Mouse (Mus musculus) spleen, adult 10 weeks (tissue): ENCODE results near the gene Colgalt2. TPM values are rescaled to one million over a fixed set of nuclear protein-coding genes. Genes with fewer than 3 reads are reported as not detected.

Experiments
- polyA plus RNA-seq: library from polyadenylated mRNA; stranded (reverse); fragments of 350-450 nt; fragmentation: Illumina TruSeq; extraction: RNeasy Lipid Tissue Mini Kit (QIAGEN cat#74804); gene quantifications from one replicate; pipeline ENCODE4 v1.2.3, GENCODE M21; 2015; ENCODE audit warnings: low replicate concordance; ENCODE audit not compliant: insufficient read depth

Gene Colgalt2
- polyA plus RNA-seq, result 0.69 TPM

GRCm38 (mm10) chr1:152399790-152400555 is at the start of gene Colgalt2:
Colgalt2 (plus strand) TSS chr1:152399830.

GRCm38 (mm10) chr1:152386188-152386835 is 13.3 kb upstream of the Colgalt2 start, which contains the start of gene Tsen15:
Tsen15 (minus strand) TSS chr1:152386688.

Other genes with a start within 250 kb of the Colgalt2 start
- 30.7 TPM for gene Tsen15, start 13.1 kb upstream of the Colgalt2 start, polyA plus RNA-seq